Mouse (Mus musculus) adrenal gland, postnatal 25 days (tissue): ENCODE measurements around the gene Mrgprb2. TPM values are rescaled to one million over a fixed set of nuclear protein-coding genes. Genes with fewer than 3 reads are reported as not detected.

Experiments used
- DNase-seq: peaks from one replicate; pipeline ENCODE4 v3.0.0; 2021; ENCODE audit warnings: mixed read lengths
- long read RNA-seq: library from polyadenylated mRNA; stranded (forward); transcript quantifications from one replicate; pipeline ENCODE4 v2.0.0, GENCODE M21; 2021
- total RNA-seq: library from RNA; stranded (reverse); gene quantifications from 2 replicates; pipeline ENCODE4 v1.2.3, GENCODE M21; 2021

Gene Mrgprb2
- not detected in 2 replicates for total RNA-seq
- long read RNA-seq: 0 reads

- no peak for DNase-seq
Measured at GRCm38 (mm10) chr7:48557986-48558385, at the start of gene Mrgprb2. Gene Mrgprb2 (minus strand): TSS chr7:48558086.

Other genes starting within 250 kb of the Mrgprb2 start
- not detected in 2 replicates for gene Mrgprb8, start 169.6 kb downstream of the Mrgprb2 start, total RNA-seq
- gene Mrgprb1, start 101.7 kb downstream of the Mrgprb2 start, total RNA-seq: 0.30 TPM in 1 of 2 replicates, not detected in the other
- 0.12 TPM in 1 of 2 replicates, not detected in the other for gene Mrgprx2, start 58.8 kb downstream of the Mrgprb2 start, total RNA-seq
- not detected in 2 replicates for gene Mrgprb3, start 85.7 kb upstream of the Mrgprb2 start, total RNA-seq
- gene Zdhhc13, start 230.9 kb upstream of the Mrgprb2 start, total RNA-seq: 8.2 and 9.7 TPM in 2 replicates